Mouse (Mus musculus) spleen, postnatal 14 days (tissue): Measurements from ENCODE around the gene Parp16.

ENCODE experiments used
- DNase-seq, 2 experiments: peaks; one replicate each; pipeline ENCODE4 v3.0.0; 2021 to 2022; ENCODE audit warnings: low spot score in 2 of 2

Parp16 gene

DNA sequence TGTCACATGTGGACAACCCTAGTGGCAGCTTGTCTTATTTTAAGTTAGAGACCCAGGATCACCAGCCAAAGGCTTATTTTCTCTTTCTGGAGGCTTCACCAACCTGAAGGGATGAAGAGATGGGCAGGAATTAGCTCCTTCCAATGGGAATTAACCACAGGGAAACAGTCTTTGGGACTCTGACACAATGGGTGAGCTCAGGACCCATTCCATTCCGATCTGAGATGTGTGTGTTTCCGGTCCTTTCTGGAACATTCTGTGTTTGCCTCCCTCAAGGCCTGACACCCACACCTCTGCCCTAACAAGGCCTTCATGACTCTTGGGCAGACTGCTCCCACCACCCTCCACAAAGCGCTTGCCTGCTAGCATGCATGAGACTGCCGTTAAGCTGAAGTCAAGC is at the start of gene Parp16:
Gene Parp16, plus strand, starts transcription at position 301 of the 400 bp plus-strand sequence.
- no peak for DNase-seq

DNA sequence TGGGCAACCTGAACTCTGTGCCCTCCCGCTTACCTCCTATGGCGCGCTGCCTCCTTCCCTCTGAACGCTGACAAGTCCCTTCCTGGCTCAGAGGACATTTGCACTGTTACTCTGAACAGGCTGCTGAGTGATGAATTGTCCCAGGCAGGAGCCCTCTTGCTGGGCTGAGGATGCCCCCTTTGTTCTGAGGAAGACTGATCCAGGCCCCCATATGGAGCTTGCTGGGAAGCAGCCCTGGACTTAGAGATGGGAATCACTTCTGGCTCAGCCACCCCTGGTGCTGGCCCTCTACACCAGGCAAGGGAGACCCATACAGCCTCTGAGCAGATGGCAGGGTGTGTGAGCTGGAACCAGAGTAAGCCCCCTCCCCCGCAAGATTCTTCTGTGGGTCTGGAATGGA is 49.2 kb upstream of the Parp16 start:
- DNase-seq = no peak

DNA sequence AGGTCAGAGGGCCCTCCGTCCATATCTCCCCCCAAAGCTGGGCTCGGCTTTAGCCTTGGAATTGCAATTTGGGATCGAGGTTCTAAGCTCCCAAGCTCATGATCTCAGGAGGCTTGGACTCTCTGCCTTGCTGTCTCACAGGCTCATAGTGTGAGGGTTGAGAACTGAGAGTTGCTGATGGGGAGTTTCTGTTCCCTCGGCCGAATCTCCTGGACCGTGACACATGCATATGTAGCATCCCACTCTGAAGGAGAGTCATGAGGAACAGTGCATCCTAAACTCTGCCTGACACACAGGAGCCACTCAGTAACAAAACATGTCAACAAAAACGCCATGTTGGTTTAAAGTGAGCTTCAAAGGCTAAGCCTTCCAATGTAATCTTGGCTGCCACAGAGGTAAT is 46.6 kb upstream of the Parp16 start:
- DNase-seq = no peak

DNA sequence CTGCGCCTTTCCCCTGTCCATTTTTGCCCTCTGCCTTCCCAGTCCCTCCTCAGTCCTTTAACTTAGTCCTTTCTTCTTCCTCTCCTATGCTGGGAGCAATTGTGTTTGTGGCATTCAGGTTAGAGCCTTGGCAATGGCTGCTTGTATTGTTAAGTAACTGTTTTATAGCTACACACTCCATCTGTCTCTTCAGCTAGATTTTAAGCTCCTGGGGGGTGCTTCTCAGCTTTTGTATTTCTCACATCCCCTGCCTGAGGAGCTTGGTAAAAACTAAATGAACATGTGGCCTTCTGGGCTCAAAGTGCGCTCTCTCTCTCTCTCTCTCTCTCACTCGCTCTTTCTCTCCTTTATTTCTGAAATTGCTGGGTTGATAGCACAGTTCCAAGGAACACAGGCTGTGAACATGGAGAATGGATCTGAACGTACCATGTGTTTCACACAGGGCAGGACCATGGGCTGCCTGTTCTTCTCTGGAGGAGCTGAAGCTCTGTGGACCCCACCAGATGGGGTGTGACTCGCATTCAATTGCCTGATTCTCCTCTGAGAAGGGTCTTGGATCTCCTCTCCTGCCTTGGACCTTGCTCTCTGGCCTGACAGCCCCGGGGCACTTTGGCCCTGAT is 42.3 kb upstream of the Parp16 start:
- no peak for DNase-seq

DNA sequence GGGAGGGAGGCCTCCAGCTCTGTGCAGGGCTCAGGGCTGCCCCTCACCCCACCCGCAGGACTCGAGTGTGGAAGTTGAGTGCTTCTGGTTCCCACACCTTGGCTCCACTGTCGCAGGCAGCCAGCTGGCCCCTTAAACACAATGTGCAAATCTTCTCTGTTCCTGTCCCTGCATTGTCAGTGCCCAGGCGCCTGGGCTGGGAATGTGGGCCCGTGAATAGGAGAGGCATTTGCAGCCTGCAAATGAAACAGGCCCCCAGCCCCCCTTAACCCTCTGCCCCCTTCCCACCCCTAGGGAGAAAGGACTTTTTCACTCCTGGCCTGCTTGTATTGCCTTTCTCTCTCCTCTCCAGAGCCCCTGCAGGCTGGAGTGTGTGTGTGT is 41.8 kb upstream of the Parp16 start:
- DNase-seq = no peak

DNA sequence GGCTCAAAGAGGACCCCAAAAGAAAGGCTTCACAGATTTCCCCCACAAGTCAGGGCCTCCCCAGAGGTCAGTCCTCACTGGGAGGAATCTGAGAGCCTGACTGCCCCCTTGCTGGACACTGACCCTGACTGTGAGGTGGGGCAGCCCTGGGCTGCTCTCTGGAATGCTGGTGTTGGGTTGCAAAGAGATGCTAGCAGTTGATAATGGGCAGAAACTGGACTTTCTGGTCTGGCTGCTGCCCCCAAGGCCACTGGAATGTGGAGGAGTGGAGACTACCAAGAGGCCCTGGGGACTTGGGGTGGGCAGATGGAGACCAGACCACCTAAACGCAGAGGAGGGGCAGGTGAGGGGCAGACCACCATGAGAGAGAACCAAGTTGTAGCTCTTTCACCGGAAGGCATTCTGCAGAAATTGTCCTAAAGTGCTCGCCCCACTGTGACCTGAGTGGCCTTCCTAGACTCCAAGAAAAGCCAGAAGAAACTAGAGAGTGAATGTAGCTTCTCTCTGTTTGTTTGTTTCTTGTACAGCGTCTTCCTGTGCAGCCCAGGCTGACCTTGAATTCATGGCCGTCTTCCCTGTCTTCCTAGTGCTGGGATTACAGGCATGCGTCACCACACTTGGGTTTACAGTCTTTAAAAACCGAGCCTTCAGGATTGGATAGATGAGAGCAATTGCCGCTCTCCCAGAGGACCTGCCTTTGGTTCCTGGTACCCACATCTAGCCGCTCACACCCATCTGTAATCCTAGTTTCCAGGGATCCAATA is 40.3 kb upstream of the Parp16 start:
- DNase-seq = no peak

DNA sequence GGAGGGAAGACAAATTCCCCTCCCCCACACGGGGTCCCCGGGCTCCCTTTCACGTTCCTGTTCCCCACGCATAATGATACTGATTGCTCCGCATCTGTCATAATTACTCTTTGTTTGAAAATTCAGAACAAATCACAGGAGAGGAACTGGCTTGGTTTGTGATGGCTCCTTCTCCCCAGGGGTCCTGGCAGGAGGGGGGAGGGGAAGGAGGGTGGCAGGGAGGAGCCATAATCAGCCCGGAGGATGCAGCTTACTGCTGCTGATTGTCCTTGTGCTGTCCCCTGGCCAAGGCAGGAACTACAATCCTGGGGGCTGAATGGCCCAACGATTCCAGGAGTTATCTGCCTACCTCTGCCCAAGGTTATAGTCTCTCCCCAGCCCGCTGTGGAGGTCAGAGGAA is 38.5 kb upstream of the Parp16 start:
- no peak for DNase-seq

DNA sequence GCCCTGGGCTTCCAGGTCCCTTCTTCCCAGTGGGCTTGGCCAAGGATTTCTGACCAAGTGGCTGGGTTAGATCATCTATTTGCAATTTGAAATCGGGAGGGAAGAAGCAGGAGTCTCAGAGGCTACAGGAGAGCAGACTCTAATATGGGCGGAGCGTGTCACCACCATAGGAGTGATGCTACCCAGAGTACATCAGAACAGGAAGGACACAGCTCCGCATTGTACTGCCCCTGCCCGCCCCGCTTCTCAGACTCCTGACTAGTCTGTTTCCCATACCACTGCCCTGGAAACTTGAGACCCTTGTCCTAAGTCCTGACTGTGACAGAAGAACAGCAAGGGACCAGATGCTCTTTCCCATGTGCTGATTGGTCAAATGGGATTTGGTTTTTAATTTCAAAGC is 37.5 kb upstream of the Parp16 start:
- no peak for DNase-seq

DNA sequence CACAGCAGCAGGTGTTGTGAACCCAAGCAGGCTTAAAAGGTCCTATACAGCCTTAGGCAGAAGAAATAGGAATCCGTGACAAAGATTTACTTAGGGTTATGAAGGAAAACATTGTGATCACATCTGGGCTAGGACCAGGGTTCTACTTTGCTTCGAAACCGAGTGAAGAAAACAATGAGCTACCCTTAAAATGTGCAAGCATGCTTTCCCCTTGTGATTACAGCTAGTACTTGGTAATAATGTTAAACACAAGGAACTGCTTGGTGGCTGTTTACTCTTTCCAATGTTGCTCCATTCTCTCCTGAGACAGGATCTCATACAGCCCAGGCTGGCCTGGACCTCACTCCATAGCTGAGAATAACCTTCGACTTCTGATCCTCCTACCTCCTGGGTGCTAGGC is 34.0 kb upstream of the Parp16 start:
- DNase-seq = no peak

DNA sequence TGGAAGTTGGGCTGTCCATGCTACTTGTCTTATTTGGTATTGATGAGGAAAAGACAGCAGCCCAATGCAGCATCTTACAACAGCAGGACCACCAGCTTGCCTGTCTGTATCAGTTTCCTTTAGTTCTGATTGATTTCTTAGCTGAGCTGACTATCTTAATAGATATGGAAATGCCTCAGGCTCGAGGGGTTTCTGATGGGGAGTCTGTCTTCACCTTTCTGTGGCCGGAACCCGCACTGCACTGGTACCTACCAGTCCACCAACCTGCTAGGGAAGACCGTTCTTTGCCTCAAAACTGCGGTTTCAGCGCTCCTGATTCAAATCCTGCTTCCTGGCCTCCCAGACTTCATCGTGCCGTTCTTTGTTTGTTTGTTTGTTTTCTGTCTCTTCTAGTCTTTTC is 33.3 kb upstream of the Parp16 start:
- no peak for DNase-seq

DNA sequence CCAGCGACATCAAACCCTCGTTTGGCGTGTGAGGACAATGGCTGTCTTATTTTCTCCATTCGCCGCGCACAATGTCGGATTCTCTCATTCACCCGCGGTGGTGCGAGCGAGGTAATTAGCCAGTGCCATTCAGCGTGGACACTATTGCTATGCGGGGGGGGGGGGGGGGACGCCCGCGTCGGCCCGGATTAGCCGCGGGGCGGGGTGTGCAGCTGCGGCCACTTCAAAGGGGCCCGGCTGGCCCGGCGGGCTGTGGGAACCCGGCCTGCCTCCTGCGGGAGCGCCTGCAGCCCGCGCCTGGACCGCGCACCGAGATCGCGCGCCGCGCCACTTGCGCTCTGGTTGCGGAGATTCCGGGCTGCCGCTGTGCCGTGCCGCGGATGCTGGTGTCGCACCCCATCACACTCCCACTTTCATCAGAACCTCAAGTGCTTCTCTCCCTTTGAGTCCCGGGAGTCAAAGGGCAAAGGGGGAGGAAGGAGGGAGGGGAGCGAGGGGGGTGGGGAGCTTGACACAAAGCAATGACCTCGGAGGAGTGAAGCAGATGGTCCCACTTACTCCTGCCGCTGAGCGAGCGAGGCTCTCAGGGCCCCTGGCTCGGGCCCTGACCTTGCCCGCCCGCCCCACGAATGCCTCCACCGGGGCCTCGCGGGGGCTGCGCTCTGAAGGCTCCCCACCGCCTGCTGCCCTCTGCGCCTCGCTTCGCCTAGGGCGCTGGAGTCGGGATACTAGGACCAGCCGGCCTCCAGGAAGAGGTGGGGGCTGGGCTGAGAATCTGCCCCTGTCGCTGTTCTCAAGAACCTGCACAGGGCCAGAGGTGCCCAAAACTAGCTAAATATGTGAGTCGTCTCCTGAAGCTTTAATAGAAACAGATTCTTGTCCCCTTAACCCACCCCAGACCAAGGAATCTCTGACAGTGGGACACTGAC is 32.2 kb upstream of the Parp16 start:
- no peak for DNase-seq

DNA sequence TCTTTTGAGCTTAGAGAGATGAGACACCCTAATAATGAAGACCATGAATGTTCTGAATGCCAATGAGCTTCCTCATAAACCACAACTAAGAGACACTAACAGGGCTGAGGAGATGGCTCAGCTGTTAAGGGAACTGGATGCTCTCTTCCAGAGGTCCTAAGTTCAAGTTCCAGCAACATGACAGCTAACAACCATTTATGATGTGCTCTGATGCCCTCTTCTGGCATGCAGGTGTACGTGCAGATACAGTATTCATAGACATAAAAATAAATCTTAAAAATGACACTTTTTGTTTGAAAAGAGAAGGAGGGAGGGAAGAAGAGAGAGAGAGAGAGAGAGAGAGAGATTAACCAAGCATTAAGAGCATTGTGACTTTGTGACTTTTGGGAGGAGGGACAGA is 30.3 kb upstream of the Parp16 start:
- DNase-seq = no peak

DNA sequence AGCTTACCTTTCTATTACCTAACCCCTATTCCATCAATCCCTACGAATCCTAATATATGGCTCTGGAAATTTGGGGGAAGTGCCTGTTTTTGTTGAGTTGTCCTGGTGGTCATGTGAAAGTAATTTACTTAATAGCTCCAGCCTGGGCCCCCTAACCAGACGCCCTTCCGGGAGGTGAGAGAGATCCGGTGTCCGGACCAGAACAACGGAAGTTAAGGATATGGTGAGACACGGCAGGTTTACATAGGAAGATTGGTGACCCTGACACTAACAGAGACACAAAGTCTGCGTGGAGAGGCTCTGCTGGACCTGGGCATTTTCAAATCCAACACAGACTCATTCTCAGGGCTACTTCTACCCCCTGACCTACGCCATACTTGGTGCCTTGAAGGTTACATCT is 28.8 kb upstream of the Parp16 start:
- DNase-seq = no peak

DNA sequence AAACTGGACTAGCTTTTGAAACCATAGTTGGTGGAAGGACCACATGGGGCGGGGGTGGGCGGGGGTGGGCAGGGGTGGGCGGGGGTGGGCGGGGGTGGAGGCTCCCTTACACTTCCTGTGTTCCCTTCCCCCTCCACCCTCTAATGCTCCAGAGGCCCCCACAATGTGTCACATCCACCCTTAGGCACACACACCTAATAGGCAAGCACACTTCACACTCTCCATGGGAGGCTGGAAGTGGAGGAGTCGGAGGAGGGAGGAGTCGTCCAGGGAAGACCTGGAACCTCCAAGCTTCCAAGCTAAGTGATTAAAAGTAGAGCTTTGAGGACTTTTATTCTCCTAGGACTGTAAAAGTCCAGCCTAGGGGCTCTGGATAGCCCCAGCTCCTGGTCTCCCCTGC is 26.6 kb upstream of the Parp16 start:
- DNase-seq = no peak

DNA sequence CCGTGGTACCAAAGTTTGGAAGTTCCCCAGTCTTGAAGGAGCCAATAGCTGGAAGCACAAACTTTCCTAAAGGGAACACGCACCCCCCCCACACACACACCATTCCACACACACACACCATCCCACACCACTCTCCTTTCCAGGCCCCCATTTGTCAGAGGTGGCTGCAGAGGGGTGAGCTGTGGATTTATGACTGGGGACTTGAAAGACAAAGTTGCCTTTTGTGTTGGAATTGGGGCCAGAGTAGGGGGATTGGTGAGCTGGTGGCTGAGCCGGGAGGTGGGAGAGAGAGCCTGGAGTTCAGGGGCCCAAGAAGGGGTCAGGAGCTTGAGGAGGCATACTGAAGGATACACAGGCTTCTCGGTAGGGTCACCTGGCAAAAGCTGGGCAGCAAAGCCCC is 26.2 kb upstream of the Parp16 start:
- DNase-seq = no peak

DNA sequence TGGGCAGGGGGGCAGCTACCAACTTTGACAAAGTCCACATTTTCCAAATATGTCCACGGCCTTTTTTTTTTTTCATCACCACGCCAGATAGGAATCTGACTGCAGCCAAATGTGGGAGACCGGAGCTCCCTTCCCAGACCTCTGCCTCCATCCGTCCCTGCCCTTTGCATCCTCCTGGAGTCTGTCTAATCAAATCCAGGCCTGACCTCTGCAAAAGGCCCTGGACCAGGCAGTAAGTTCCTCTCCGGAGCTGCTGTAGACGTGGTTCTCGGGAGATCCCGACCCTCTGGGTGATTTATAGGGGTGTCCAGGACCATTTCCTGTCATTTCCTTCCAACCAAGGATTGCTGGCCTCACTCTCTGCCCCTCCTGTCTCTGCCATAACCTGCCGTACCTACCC is 22.5 kb upstream of the Parp16 start:
- DNase-seq = no peak

DNA sequence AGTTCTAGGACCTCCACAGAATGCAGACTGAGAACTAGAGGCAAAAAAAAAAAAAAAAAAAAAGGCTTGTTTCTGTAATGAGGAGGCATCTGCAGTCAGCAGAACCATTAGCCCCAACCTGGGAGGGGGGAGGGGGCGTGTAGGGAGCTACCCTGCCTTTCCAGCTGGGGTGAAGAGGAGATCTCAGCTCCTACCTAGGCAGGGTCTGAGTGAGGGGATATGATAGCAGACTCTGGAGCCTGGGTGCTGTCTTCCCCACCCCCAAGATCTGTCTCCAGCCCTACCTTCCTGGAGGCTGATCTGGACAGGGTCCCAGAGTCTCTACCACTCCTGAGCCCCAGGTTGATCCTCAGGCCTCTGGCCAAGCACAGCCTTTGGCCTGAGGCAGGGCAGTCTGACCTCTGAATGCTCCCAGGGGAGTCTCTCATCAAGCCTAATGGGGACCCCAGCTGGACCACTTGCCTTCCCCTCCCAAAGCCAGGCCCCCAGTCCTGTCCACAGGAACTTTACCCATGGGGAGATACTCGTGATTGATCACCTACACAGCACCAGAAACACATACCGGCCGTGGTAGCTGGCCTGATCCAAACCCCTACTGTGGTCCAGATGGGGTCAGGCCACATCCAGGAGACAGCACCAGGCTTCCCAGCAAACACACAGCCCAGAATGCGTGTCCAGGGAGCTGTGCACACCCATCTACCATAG is 19.8 kb upstream of the Parp16 start:
- no peak for DNase-seq

DNA sequence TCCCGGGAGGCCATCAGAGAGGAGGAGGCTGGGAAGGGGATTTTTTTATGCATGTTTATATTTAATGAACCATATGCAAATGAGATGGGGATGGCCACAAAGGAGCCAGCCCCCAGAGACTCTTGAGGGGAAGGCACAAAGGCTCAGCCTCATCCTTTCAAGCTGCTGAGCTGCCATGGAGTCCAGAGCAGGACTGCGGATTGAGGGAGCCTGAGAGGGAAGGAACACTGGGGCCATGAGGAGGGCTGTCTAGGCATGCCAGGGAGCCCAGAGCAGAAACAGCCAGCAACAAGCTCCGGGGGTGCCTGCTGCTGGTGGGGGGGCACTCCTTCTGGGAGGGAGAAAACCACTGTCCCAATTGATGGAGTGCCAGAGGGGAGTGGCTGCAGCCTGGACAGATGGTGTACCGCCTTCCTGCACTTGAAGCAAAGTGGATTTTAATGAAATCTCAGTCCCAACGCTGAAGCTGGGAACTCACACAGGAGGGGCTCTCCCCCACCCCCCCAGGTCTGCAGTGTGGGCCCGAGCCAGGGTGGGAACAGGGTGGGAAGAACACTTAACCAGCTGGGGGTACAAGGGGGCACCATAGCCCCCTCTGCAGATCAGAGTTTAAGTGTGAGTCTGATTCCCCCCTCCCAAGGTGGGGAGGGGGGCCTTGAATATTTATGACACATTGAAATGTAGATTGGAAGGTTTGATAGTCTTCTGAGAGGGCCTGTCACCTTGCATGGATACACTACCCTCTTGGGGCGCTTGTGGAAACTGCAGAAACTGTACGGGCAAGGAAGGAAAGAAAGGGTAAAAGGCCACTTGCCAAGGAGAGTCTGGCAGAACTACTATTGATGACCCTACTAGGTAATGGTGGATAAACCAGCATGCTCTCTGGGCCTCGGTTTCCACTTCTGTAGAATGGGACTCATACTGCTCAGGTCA is 18.9 kb upstream of the Parp16 start:
- no peak for DNase-seq

DNA sequence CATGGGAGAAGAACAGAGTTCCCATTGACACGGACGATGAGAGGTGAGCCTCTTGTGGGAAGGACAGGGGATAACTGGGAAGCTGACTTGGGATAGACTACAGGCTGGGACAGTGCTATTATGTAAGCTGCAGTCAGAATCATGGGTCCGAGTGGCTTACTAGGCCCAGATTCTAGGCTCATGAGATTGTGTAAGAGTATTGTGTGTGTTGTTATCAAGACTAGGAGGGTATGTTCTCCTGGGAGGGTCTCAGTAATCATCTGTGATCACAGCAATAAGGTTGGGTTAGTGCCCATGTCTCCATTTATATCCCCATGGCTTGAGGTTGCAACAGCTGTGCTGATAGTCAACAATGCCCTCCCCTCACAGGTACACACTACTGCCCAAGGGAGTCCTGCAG is 17.7 kb upstream of the Parp16 start:
- DNase-seq = no peak

DNA sequence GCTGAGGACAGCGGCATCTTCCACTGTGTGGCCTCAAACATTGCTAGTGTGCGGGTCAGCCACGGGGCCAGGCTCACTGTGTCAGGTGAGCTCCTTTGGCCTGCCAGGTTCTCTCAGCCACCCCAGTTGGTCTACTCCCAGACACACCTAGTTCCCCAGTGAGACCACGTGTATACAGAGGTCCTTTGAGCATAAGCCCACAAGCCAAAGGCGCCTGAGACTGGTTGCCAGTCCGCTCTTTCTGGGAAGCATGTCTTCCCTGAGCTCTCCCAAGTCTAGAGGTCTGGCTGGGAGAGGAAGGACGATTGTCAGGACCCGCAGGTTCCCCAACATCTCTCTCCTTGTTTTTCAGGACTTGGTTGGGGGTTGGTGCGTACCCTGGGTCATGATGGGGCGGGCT is 17.2 kb upstream of the Parp16 start:
- no peak for DNase-seq
